Mouse (Mus musculus) liver, embryonic 15.5 days (tissue): ENCODE measurements around the gene Slc35a2. TPM values are rescaled to one million over a fixed set of nuclear protein-coding genes. Genes with fewer than 3 reads are reported as not detected.

Source experiments
- ATAC-seq: fragments of 200-750 bp; cut with Nextera tagmentation; 2 replicates; pipeline ENCODE4 v1.8.0; 2017; ENCODE audit warnings: moderate number of reproducible peaks, mild to moderate bottlenecking, moderate library complexity; ENCODE audit not compliant: insufficient read depth
- H3K27ac ChIP-seq: fragments of 300-500 bp; sonication (generic); replicated peaks from 2 replicates; pipeline ENCODE4 v1.5.1; 2015; ENCODE audit warnings: mild to moderate bottlenecking, inconsistent platforms
- H3K27me3 ChIP-seq: fragments of 300-500 bp; sonication (generic); 2 replicates; pipeline ENCODE4 v1.6.1; 2015; ENCODE audit warnings: mild to moderate bottlenecking, inconsistent platforms
- H3K36me3 ChIP-seq: fragments of 300-500 bp; sonication (generic); replicated peaks from 2 replicates; pipeline ENCODE4 v1.6.1; 2015; ENCODE audit warnings: moderate library complexity, mild to moderate bottlenecking, inconsistent platforms
- H3K4me1 ChIP-seq: fragments of 300-500 bp; sonication (generic); replicated peaks from 2 replicates; pipeline ENCODE4 v1.6.1; 2015; ENCODE audit warnings: inconsistent platforms
- H3K4me2 ChIP-seq: fragments of 300-500 bp; sonication (generic); 2 replicates; pipeline ENCODE4 v1.6.1; 2015; ENCODE audit warnings: moderate library complexity, mild to moderate bottlenecking, inconsistent platforms
- H3K4me3 ChIP-seq: fragments of 300-500 bp; sonication (generic); replicated peaks from 2 replicates; pipeline ENCODE4 v1.5.1; 2015; ENCODE audit warnings: mild to moderate bottlenecking, inconsistent platforms
- H3K9ac ChIP-seq: fragments of 300-500 bp; sonication (generic); 2 replicates; pipeline ENCODE4 v1.6.1; 2015; ENCODE audit warnings: moderate library complexity, mild to moderate bottlenecking, inconsistent platforms
- H3K9me3 ChIP-seq: fragments of 300-500 bp; sonication (generic); replicated peaks from 2 replicates; pipeline ENCODE4 v1.6.1; 2016; ENCODE audit warnings: inconsistent platforms
- WGBS: fragments of 180-500 bp; shearing (Covaris S2); methylation state at CpG from one replicate; pipeline ENCODE4 v1.1.7; 2015; ENCODE audit warnings: mixed read lengths; ENCODE audit not compliant: insufficient replicate concordance; 5-methylcytosine and 5-hydroxymethylcytosine counted together
- polyA plus RNA-seq: library from polyadenylated mRNA; unstranded; fragments of >200 nt; fragmentation: Nextera tagmentation; extraction: Ambion mirVana; gene quantifications from 2 replicates; pipeline ENCODE4 v1.2.1, GENCODE M21; 2015

Gene Slc35a2
- polyA plus RNA-seq, 1 experiment from 2014 or later: 17.5 TPM

DNA sequence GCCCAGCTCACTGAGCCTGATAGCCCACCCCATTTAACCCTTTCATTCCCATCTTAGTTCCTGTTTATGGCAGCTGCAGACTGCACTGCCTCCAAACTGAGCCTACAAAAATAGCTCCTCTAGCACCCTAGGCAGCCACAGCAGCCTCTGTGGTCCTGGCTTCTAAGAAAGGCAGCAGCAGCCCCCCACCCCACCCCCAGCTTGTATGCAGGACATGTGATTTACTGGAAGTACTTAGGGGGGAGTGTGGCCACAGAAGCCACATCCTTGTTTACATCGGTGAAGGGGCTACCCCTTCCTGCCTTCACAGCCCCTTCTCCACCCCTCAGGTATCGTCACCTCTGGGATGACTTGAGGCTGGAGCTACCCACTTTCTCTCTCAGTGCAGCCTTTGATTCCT, 18.5 kb upstream of the Slc35a2 start:
- Histone ChIP-seq H3K36me3 (peaks cover 55% of the 10 kb centered on the region), H3K4me1 (peaks cover 20% of the 10 kb centered on the region), H3K4me3 (no peak overlapping the region), H3K9me3 (no peaks in the 10 kb centered on the region), H3K27ac (no peak overlapping the region), H3K9ac (no peak overlapping the region), H3K4me2 (no peak overlapping the region), H3K27me3 (no peaks in the 10 kb centered on the region)
- ATAC-seq: no peak
- WGBS: 43% methylated on average over 2 of the region's 2 CpGs

DNA sequence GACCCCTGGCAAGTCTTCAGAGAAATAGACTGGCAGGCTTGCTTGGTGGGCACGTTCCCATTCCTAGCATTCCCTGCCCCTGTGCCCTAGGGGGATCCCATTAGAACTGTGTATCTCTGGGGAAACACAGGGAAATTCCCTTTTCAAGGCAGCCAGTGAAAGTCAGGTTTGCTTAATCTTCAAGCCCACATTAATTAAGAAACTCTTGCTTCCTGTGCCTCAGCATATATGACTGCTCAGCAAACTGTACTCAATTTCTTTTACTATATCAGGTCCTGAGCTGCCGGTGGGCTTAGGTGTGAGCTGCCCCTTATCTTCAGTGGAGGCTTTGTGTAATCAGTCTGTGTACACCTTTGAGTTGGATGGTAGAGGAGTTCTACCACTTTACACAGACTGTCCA, 18.0 kb upstream of the Slc35a2 start:
- no peaks in the 10 kb centered on the region for H3K27me3 ChIP-seq
- no peaks in the 10 kb centered on the region for H3K9me3 ChIP-seq
- 31% methylated on average over 2 of the region's 2 CpGs for WGBS
- H3K9ac ChIP-seq: no peak overlapping the region
- peaks cover 59% of the 10 kb centered on the region for H3K36me3 ChIP-seq
- no peak for ATAC-seq
- no peak overlapping the region for H3K4me3 ChIP-seq
- peaks cover 16% of the 10 kb centered on the region for H3K4me1 ChIP-seq
- H3K27ac ChIP-seq: no peak overlapping the region
- no peak overlapping the region for H3K4me2 ChIP-seq

DNA sequence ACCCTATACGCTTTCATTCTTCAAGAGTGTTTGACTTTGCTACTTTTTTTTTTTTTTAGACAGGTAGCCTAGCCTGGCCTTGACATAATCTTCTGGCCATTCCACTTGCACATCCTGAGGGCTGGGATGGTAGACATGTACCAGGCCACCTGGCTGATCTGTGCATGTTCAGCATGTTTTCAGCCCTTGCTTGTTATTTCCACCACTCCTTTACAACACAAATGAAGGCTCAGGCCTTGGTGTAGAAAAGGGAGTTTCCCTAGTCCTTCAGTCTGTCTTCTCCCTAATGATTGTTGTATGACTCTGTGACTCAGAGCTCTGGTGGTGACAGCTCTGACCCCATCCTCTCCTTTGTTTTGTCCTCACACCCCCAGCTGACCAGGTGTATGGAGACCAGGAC, 16.7 kb upstream of the Slc35a2 start:
- 88% methylated on average over 1 of the region's 1 CpGs for WGBS
- Histone ChIP-seq H3K4me2 (no peak overlapping the region), H3K27me3 (no peaks in the 10 kb centered on the region)

DNA sequence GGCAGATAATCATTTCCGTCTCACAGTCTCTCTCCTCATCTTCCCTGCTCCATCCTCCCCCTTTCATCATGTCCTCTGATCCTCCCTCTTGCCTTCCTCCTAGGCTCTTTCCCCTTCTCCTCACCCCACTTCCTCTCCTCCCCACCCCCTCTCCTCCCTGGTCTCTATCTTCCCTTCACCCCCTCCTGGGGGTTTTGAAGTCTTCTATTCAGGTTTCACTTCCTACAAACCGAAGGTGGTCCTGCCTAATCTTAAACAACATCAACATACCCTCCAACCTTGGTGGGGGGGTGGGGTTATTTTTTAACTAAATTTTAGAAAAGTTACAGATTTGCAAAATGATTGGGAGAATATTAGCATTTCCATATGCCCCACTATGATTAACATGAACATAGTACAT, 15.3 kb upstream of the Slc35a2 start:
- H3K4me3 ChIP-seq: no peak overlapping the region
- ATAC-seq: no peak
- 44% methylated on average over 2 of the region's 2 CpGs for WGBS
- H3K9me3 ChIP-seq: no peaks in the 10 kb centered on the region
- peaks cover 8% of the 10 kb centered on the region for H3K4me1 ChIP-seq
- no peak overlapping the region for H3K4me2 ChIP-seq
- no peaks in the 10 kb centered on the region for H3K27me3 ChIP-seq
- H3K27ac ChIP-seq: no peak overlapping the region
- H3K9ac ChIP-seq: no peak overlapping the region
- peaks cover 69% of the 10 kb centered on the region for H3K36me3 ChIP-seq

More for the DNA sequence above, 16.7 kb upstream of the Slc35a2 start:
- Histone ChIP-seq H3K4me1 (peaks cover 8% of the 10 kb centered on the region), H3K36me3 (peaks cover 60% of the 10 kb centered on the region), H3K9ac (no peak overlapping the region), H3K27ac (no peak overlapping the region), H3K4me3 (no peak overlapping the region), H3K9me3 (no peaks in the 10 kb centered on the region)
- ATAC-seq: no peak

DNA sequence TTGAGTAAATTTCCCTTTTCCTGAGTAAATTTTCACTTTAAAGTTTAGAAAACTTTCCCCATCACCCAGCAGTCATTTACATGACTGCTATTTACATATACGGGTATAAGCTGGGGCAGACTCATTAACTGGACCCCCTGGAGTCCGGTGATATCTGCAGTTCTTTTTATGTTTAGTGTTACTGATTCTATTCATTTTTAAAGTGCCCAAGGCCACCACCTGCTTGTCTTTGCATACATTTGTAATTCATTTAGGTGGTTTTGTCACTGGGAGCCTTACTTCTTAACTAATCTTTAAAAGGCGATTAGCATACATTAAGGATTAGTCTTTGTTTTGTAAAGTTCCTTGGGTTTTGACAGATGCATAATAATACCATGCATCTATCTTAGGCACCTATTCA, 14.0 kb upstream of the Slc35a2 start:
- no peak overlapping the region for H3K9ac ChIP-seq
- H3K36me3 ChIP-seq: peaks cover 82% of the 10 kb centered on the region
- no peaks in the 10 kb centered on the region for H3K9me3 ChIP-seq
- ATAC-seq: no peak
- H3K4me2 ChIP-seq: no peak overlapping the region
- H3K27me3 ChIP-seq: no peaks in the 10 kb centered on the region
- 59% methylated on average over 3 of the region's 3 CpGs for WGBS
- no peak overlapping the region for H3K4me3 ChIP-seq
- no peak overlapping the region for H3K27ac ChIP-seq
- H3K4me1 ChIP-seq: peaks cover 8% of the 10 kb centered on the region

DNA sequence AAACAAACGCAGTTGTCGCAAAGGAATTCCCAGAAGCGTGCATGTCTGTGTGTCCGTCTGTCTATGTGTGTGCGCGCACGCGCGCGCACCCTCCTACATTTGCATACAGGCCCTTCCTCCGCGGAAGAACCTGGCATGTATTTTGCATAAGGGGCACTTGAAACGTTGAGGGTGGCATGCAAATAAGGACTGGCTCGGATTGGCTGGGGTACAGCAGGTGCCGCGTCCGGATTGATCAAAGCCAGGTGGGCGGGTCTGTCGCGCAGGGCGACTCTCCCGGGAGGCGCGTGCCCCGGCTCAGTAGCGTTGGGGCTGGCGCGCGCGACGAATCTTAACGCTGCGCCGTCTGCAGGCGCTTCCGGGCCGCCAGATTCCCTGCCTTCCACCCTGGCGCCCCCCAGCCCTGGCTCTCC, 5.8 kb upstream of the Slc35a2 start, which contains the start of gene Pim2:
TSS of gene Pim2 (plus strand) at position 256 of the 413 bp plus-strand sequence.
- Histone ChIP-seq H3K4me3 (peak within 1 kb of the TSS; percentile 55), H3K27me3 (peaks cover 4% of the 10 kb centered on the region; the same call in 1 of the 2 replicates), H3K36me3 (peaks cover 30% of the 10 kb centered on the region), H3K4me2 (peak within 1 kb of the TSS; percentile 82), H3K27ac (no peak within 1 kb of the TSS), H3K9me3 (no peaks in the 10 kb centered on the region), H3K9ac (peak within 1 kb of the TSS; percentile 32; the same call in 1 of the 2 replicates), H3K4me1 (peaks cover 26% of the 10 kb centered on the region)
- WGBS: 13% methylated on average over 36 of the region's 38 CpGs
- ATAC-seq: peak; percentile 95

DNA sequence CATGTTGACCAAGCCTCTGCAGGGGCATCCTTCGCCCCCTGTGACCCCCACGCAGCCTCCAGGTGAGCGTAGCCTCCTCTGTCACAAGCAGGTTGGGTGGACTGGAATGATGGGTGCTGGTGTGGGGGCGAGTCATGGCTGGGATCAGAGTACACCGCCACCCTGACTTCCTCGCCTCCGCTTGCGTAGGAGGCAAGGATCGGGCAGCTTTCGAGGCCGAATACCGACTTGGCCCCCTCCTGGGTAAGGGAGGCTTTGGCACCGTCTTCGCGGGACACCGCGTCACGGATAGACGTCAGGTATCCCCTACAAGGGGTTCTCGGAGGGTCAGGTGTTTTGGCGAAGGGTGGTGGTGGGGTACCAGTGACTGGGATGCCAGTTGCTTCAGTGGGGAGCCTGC, 5.3 kb upstream of the Slc35a2 start:
- ATAC-seq: 0 out of 2 replicates have a peak, but pooled peaks have one; percentile 2
- Histone ChIP-seq H3K9ac (peak overlapping the region; percentile 32; the same call in 1 of the 2 replicates), H3K4me2 (peak overlapping the region; percentile 82), H3K4me3 (peak overlapping the region; percentile 55), H3K27ac (no peak overlapping the region), H3K4me1 (peaks cover 28% of the 10 kb centered on the region), H3K27me3 (peaks cover 4% of the 10 kb centered on the region; the same call in 1 of the 2 replicates), H3K9me3 (no peaks in the 10 kb centered on the region), H3K36me3 (peaks cover 25% of the 10 kb centered on the region)
- WGBS: 26% methylated on average over 21 of the region's 21 CpGs

DNA sequence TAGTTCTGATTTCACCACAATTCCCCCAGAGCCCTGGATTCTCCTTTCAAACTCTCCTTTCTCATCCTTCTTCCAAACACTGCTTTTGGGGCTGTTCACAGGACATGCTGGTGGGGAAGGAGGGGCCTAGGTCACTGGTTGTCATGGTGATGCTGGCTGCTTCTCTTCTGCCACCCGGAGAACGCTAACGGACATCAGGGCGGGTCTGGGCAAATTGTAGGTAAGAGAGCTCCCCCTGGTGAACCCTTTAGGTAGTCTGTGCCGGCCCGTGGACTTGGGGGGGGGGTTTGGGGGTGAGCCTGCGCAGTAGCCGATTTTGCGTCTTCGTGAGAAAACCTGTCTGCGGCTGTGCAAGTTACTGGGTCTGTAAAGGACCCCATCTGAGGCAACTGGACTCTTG, 4.0 kb upstream of the Slc35a2 start:
- H3K4me3 ChIP-seq: no peak overlapping the region

DNA sequence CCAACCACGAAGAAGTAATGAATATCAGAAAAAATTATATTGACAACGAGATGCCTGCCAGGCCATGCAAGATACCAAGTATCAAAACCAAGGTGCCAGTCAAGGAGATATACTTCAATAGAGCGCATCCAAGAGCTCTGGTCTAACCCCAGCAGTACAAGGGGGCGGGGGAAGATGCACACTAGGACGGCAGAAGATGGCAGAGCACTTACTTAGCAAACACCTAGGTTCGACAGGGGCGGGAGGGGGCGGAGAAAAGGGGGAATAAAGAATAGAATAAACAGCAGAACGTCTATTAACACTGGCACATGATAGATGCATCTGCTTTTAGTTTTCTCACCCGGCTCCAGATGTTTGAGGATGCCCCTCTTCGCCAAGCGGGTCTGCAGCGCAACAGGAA, 14.4 kb downstream of the Slc35a2 start:
- Histone ChIP-seq H3K27me3 (no peaks in the 10 kb centered on the region), H3K9ac (peak overlapping the region; percentile 50), H3K36me3 (peaks cover 18% of the 10 kb centered on the region; the same call in 1 of the 2 replicates), H3K9me3 (no peaks in the 10 kb centered on the region), H3K27ac (peak overlapping the region; percentile 84), H3K4me1 (peaks cover 20% of the 10 kb centered on the region), H3K4me3 (peak overlapping the region; percentile 74), H3K4me2 (peak overlapping the region; percentile 78)
- 17% methylated on average over 13 of the region's 13 CpGs for WGBS
- no peak for ATAC-seq

More for the DNA sequence above, 4.0 kb upstream of the Slc35a2 start:
- peaks cover 4% of the 10 kb centered on the region; the same call in 1 of the 2 replicates for H3K27me3 ChIP-seq
- H3K4me1 ChIP-seq: peaks cover 34% of the 10 kb centered on the region
- H3K9ac ChIP-seq: no peak overlapping the region
- no peak overlapping the region for H3K27ac ChIP-seq
- no peak for ATAC-seq
- WGBS: 14% methylated on average over 11 of the region's 11 CpGs
- H3K4me2 ChIP-seq: peak overlapping the region; percentile 82
- no peaks in the 10 kb centered on the region for H3K9me3 ChIP-seq
- H3K36me3 ChIP-seq: peaks cover 12% of the 10 kb centered on the region

DNA sequence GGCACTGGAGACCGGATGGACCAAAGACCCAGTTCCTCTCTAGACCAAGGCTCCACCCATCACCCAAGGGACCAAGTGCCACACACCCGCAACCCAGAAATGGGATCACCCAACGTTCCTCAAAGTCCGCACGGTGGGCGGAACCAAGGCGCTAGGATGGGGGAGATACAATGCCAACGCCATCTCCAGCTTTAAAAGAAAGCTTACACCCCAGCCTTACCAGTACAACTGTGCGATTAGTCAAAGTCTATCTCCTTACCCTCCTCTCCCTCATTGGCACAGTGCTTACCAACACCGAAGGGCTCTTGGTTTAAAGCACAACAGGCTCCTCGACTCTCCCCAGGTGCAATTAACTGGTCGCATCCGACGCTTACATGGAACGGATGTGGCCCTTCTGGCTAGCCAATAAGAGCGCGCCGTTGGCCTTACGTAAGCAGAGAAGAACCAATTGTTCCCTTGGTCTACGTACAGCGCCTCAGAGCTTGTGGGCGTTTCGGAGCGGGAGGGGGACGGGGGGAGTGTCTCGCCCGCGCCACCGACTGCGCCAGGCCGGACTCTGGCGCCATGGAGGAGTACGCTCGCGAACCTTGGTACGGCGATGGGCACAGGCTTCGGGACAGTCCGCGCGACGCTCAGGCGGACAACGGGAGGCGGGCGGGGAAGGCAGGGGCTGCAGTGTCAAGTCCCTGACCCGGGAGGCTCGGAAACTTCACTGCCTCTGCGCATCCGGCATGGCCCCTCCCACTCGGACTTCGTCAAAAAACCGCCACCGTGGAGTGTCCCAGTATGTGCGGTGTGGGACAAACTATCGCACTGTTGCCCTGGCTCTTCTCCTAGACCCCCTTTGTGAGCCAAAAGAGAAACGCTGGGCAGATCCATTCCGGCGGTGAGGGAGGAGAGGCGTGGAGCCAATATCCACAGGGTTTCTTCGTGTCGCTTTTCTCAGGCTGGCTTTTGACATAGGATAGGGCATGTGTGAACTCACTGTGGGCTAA, 15.3 kb downstream of the Slc35a2 start, which contains the start of the genes Pqbp1 and Timm17b:
TSS of gene Pqbp1 (minus strand) at position 390 of the 995 bp plus-strand sequence.
TSS of gene Timm17b (plus strand) at position 478 of the 995 bp plus-strand sequence.
- Histone ChIP-seq H3K9me3 (no peaks in the 10 kb centered on the region), H3K27me3 (no peaks in the 10 kb centered on the region), H3K9ac (peak within 1 kb of the TSS; percentile 64), H3K4me1 (peaks cover 20% of the 10 kb centered on the region), H3K36me3 (peaks cover 16% of the 10 kb centered on the region; the same call in 1 of the 2 replicates), H3K4me2 (peak within 1 kb of the TSS; percentile 78), H3K27ac (peak within 1 kb of the TSS; percentile 84), H3K4me3 (peak within 1 kb of the TSS; percentile 74)
- 16% methylated on average over 60 of the region's 62 CpGs for WGBS
- ATAC-seq: peak; percentile 99

DNA sequence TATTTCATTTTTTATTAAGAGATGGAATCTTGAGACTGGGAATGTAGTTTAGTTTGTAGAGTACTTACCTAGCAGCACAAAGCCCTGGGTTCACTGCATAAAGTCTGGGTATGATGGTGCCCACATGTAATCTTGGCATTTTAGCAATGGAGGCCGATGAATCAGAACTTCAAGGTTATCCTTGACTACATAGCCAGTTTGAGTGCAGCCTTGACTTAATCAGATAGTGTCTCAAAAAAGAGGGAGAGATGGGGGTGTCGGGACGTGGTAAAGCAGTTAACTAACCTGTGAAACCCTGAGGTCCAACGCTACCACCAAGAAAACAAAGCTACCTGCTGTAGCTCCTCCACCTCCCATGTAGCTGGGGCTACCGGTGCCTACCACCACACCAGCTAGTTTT, 20.6 kb downstream of the Slc35a2 start:
- H3K9ac ChIP-seq: no peak overlapping the region
- no peak overlapping the region for H3K4me2 ChIP-seq
- no peak for ATAC-seq
- WGBS: 71% methylated on average over 5 of the region's 5 CpGs
- peaks cover 13% of the 10 kb centered on the region; the same call in 1 of the 2 replicates for H3K36me3 ChIP-seq
- no peak overlapping the region for H3K27ac ChIP-seq
- no peaks in the 10 kb centered on the region for H3K27me3 ChIP-seq
- peaks cover 10% of the 10 kb centered on the region for H3K4me1 ChIP-seq
- H3K9me3 ChIP-seq: no peaks in the 10 kb centered on the region
- H3K4me3 ChIP-seq: no peak overlapping the region
